Mouse (Mus musculus) CH12.LX (cell line): ENCODE measurements around the gene Clec2h. TPM values are rescaled to one million over a fixed set of nuclear protein-coding genes. Genes with fewer than 3 reads are reported as not detected.

ENCODE experiments used
- DNase-seq: peaks from one replicate; pipeline ENCODE4 v3.0.0-alpha.2; 2013; ENCODE audit errors: extremely low read depth
- H3K27ac ChIP-seq: 2 replicates; pipeline ENCODE4 v1.5.1; 2012; ENCODE audit warnings: low read depth, mild to moderate bottlenecking, control low read depth, moderate library complexity; ENCODE audit not compliant: insufficient read depth
- H3K27me3 ChIP-seq: replicated peaks from 2 replicates; pipeline ENCODE3; 2012; ENCODE audit warnings: inconsistent platforms
- H3K36me3 ChIP-seq, 2 experiments: replicated peaks in 1 of 2; 2 replicates each; pipeline versions ENCODE3 to v1.6.1; 2012; ENCODE audit warnings: inconsistent platforms in 1 of 2, low read length in 1 of 2, mild to moderate bottlenecking in 1 of 2, mixed read lengths in 1 of 2, moderate library complexity in 1 of 2; ENCODE audit not compliant: control insufficient read depth in 1 of 2, insufficient read depth in 1 of 2
- H3K4me1 ChIP-seq, 2 experiments: 2 replicates each; pipeline ENCODE4 v1.6.1; 2012; ENCODE audit warnings: inconsistent platforms in 1 of 2, moderate library complexity in 1 of 2; ENCODE audit not compliant: insufficient read depth in 2 of 2, control insufficient read depth in 1 of 2
- H3K4me2 ChIP-seq: 2 replicates; pipeline ENCODE4 v1.6.1; 2012; ENCODE audit warnings: low read depth, mild to moderate bottlenecking, control low read depth; ENCODE audit not compliant: poor library complexity, insufficient read depth, severe bottlenecking
- H3K4me3 ChIP-seq, 3 experiments: fragments of 150-350 bp in 1 of 3; sonication (generic) in 1 of 3; replicated peaks in 1 of 3; 2 replicates each; pipeline versions ENCODE3 to v1.5.1; 2011 to 2012; ENCODE audit warnings: low read depth in 2 of 3, low read length in 2 of 3, mild to moderate bottlenecking in 2 of 3, moderate library complexity in 2 of 3, control low read depth in 1 of 3, improper control_type of control experiment in 1 of 3, inconsistent platforms in 1 of 3, mixed read lengths in 1 of 3; ENCODE audit not compliant: poor library complexity in 1 of 3
- H3K79me2 ChIP-seq: replicated peaks from 2 replicates; pipeline ENCODE4 v1.6.1; 2012; ENCODE audit warnings: mild to moderate bottlenecking, moderate library complexity; ENCODE audit not compliant: control insufficient read depth, poor library complexity, insufficient read depth, severe bottlenecking; ENCODE audit errors: extremely low read depth
- H3K9ac ChIP-seq: 2 replicates; pipeline ENCODE4 v1.6.1; 2012; ENCODE audit warnings: low read depth, mild to moderate bottlenecking, control low read depth, moderate library complexity; ENCODE audit not compliant: insufficient read depth
- H3K9me3 ChIP-seq: replicated peaks from 2 replicates; pipeline ENCODE3; 2012; ENCODE audit warnings: low read length, inconsistent platforms, mixed read lengths
- CHD2 ChIP-seq: IDR thresholded peaks from 2 replicates; pipeline ENCODE4 v1.6.1; 2011; ENCODE audit warnings: low read length, improper control_type of control experiment
- CTCF ChIP-seq, 2 experiments: IDR thresholded peaks in 1 of 2; conservative IDR thresholded peaks in 1 of 2; 2 replicates each; pipeline ENCODE4 v1.5.1; 2011 to 2012; ENCODE audit warnings: low read depth in 2 of 2, low read length in 2 of 2, improper control_type of control experiment in 1 of 2, inconsistent platforms in 1 of 2, mild to moderate bottlenecking in 1 of 2, moderate library complexity in 1 of 2
- E2F4 ChIP-seq: IDR thresholded peaks from 2 replicates; pipeline ENCODE4 v1.6.1; 2011; ENCODE audit warnings: low read depth, low read length, improper control_type of control experiment; ENCODE audit not compliant: insufficient replicate concordance
- EP300 ChIP-seq: IDR thresholded peaks from 2 replicates; pipeline ENCODE4 v1.6.1; 2011; ENCODE audit warnings: low read length, improper control_type of control experiment
- HCFC1 ChIP-seq: IDR thresholded peaks from 2 replicates; pipeline ENCODE4 v1.6.1; 2012; ENCODE audit warnings: low read depth, mild to moderate bottlenecking, inconsistent platforms, low read length, improper control_type of control experiment
- JUN ChIP-seq: IDR thresholded peaks from 2 replicates; pipeline ENCODE4 v1.6.1; 2011; ENCODE audit warnings: low read depth, mild to moderate bottlenecking, low read length, improper control_type of control experiment, moderate library complexity; ENCODE audit not compliant: insufficient read depth
- JUND ChIP-seq: conservative IDR thresholded peaks from 2 replicates; pipeline ENCODE4 v1.6.1; 2011; ENCODE audit warnings: low read depth, low read length, improper control_type of control experiment
- MAFK ChIP-seq: IDR thresholded peaks from 2 replicates; pipeline ENCODE4 v1.6.1; 2011; ENCODE audit warnings: low read length, improper control_type of control experiment; ENCODE audit not compliant: insufficient replicate concordance
- MAX ChIP-seq: IDR thresholded peaks from 2 replicates; pipeline ENCODE4 v1.6.1; 2011; ENCODE audit warnings: low read length, improper control_type of control experiment
- MEF2A ChIP-seq: IDR thresholded peaks from 2 replicates; pipeline ENCODE4 v1.6.1; 2014; ENCODE audit warnings: low read depth, mild to moderate bottlenecking, inconsistent platforms, low read length, improper control_type of control experiment, borderline replicate concordance
- MXI1 ChIP-seq: IDR thresholded peaks from 2 replicates; pipeline ENCODE4 v1.6.1; 2011; ENCODE audit warnings: mild to moderate bottlenecking, low read depth, low read length, improper control_type of control experiment
- NRF1 ChIP-seq: IDR thresholded peaks from 2 replicates; pipeline ENCODE4 v1.6.1; 2014; ENCODE audit warnings: low read depth, mild to moderate bottlenecking, inconsistent platforms, low read length, improper control_type of control experiment, moderate library complexity
- PAX5 ChIP-seq: IDR thresholded peaks from 2 replicates; pipeline ENCODE4 v1.6.1; 2012; ENCODE audit warnings: low read length, inconsistent platforms, mixed read lengths
- RAD21 ChIP-seq: IDR thresholded peaks from 2 replicates; pipeline ENCODE4 v1.6.1; 2011; ENCODE audit warnings: low read depth, mild to moderate bottlenecking, low read length, improper control_type of control experiment, moderate library complexity
- SIN3A ChIP-seq: IDR thresholded peaks from 2 replicates; pipeline ENCODE4 v1.6.1; 2012; ENCODE audit warnings: low read length, improper control_type of control experiment, inconsistent platforms
- SMC3 ChIP-seq: IDR thresholded peaks from 2 replicates; pipeline ENCODE4 v1.6.1; 2011; ENCODE audit warnings: low read depth, low read length, improper control_type of control experiment
- TCF12 ChIP-seq: IDR thresholded peaks from 2 replicates; pipeline ENCODE4 v1.6.1; 2014; ENCODE audit warnings: low read depth, mild to moderate bottlenecking, inconsistent platforms, low read length, improper control_type of control experiment
- ZKSCAN1 ChIP-seq: IDR thresholded peaks from 2 replicates; pipeline ENCODE4 v1.6.1; 2012; ENCODE audit warnings: low read depth, inconsistent platforms, low read length, improper control_type of control experiment, borderline replicate concordance
- dilution Hi-C: fragments of 300-500 bp; cut with MboI; formaldehyde crosslinking; loops from 2 replicates; pipeline ENCODE4 v1.14.3; 2020; ENCODE audit warnings: low sequenced_read_pairs; ENCODE audit not compliant: extremely low pct_unique_long_range_greater_than_20kb, extremely low pct_ligation_motif_present
- in situ Hi-C: fragments of 300-500 bp; cut with MboI; formaldehyde crosslinking; loops from 3 replicates; pipeline ENCODE4 v1.14.3; 2019; ENCODE audit warnings: low sequenced_read_pairs, low pct_ligation_motif_present, low pct_unique_long_range_greater_than_20kb, mixed read lengths
- polyA plus RNA-seq: library from polyadenylated mRNA; unstranded; fragments of >175 nt; gene quantifications from 2 replicates; pipeline ENCODE4 v1.2.1, GENCODE M21; 2012; ENCODE audit warnings: low read depth; ENCODE audit not compliant: insufficient read length
- total RNA-seq, 2 experiments: library from RNA; depleted of rRNA; stranded (reverse); fragments of 300-350 nt in 1 of 2; fragments of >200 nt in 1 of 2; gene quantifications; 2 replicates each; pipeline ENCODE4 v1.2.3; 2012 to 2014

The Clec2h gene
- total and polyA plus RNA-seq, 3 experiments: not detected

GRCm38 (mm10) chr6:128679574-128679973 is 17.4 kb downstream of the Clec2h start:
- Histone ChIP-seq H3K4me3 (no peak overlapping the region), H3K4me2 (no peak overlapping the region), H3K27ac (no peak overlapping the region), H3K4me1 (no peaks in the 10 kb centered on the region), H3K9ac (no peak overlapping the region), H3K9me3 (no peaks in the 10 kb centered on the region), H3K79me2 (no peaks in the 10 kb centered on the region), H3K36me3 (no peaks in the 10 kb centered on the region), H3K27me3 (no peaks in the 10 kb centered on the region)
- no peak for DNase-seq
- in situ Hi-C loops: no loop called here
- no peak for TF ChIP-seq ZKSCAN1
- no peak for TF ChIP-seq MXI1
- TF ChIP-seq EP300: no peak
- no peak for TF ChIP-seq MAX
- TF ChIP-seq E2F4: no peak
- no peak for TF ChIP-seq TCF12
- no peak for TF ChIP-seq CTCF (conservative IDR thresholded peaks at IDR 0.05 in 1 of 2, IDR thresholded peaks at IDR 0.05 in 1 of 2; ENCODE audit: low read depth in 2 of 2, low read length in 2 of 2)
- TF ChIP-seq HCFC1: no peak
- TF ChIP-seq SIN3A: no peak
- TF ChIP-seq JUND: no peak
- TF ChIP-seq PAX5: no peak
- dilution Hi-C loops: no loop called here

GRCm38 (mm10) chr6:128701691-128702090 is 39.5 kb downstream of the Clec2h start:
- Histone ChIP-seq H3K4me3 (no peak overlapping the region), H3K4me1 (no peaks in the 10 kb centered on the region), H3K9me3 (no peaks in the 10 kb centered on the region), H3K9ac (no peak overlapping the region), H3K27ac (no peak overlapping the region), H3K36me3 (no peaks in the 10 kb centered on the region), H3K27me3 (no peaks in the 10 kb centered on the region), H3K79me2 (no peaks in the 10 kb centered on the region), H3K4me2 (no peak overlapping the region)
- dilution Hi-C loops: no loop called here
- TF ChIP-seq RAD21 (no peak), NRF1 (no peak), MAFK (no peak), SMC3 (no peak), MEF2A (no peak)
- DNase-seq: no peak
- in situ Hi-C loops: no loop called here

GRCm38 (mm10) chr6:128722959-128723358 is 60.8 kb downstream of the Clec2h start, which contains the start of gene Klrb1:
Gene Klrb1 (minus strand): TSS chr6:128723059.
- in situ Hi-C loops (no loop called here), dilution Hi-C loops (no loop called here)
- TF ChIP-seq SIN3A (no peak), CHD2 (no peak), JUN (no peak)
- no peak within 1 kb of the TSS for H3K27ac ChIP-seq
- H3K4me1 ChIP-seq: no peaks in the 10 kb centered on the region
- no peaks in the 10 kb centered on the region for H3K27me3 ChIP-seq
- H3K4me3 ChIP-seq: no peak within 1 kb of the TSS
- no peaks in the 10 kb centered on the region for H3K36me3 ChIP-seq
- H3K9ac ChIP-seq: no peak within 1 kb of the TSS
- H3K9me3 ChIP-seq: no peaks in the 10 kb centered on the region
- H3K79me2 ChIP-seq: no peaks in the 10 kb centered on the region
- no peak for DNase-seq
- H3K4me2 ChIP-seq: no peak within 1 kb of the TSS
